Mouse (Mus musculus) right cerebral cortex, postnatal 36 days (tissue): ENCODE data around the gene Prrt2.

ENCODE experiments used
- DNase-seq, 2 experiments: peaks; one replicate each; pipeline ENCODE4 v3.0.0; 2022; ENCODE audit warnings: low spot score in 2 of 2, mixed read lengths in 1 of 2

The Prrt2 gene

GRCm38 (mm10) chr7:126999568-126999967 lies 21.4 kb downstream of the Prrt2 start:
- no peak for DNase-seq

DNA sequence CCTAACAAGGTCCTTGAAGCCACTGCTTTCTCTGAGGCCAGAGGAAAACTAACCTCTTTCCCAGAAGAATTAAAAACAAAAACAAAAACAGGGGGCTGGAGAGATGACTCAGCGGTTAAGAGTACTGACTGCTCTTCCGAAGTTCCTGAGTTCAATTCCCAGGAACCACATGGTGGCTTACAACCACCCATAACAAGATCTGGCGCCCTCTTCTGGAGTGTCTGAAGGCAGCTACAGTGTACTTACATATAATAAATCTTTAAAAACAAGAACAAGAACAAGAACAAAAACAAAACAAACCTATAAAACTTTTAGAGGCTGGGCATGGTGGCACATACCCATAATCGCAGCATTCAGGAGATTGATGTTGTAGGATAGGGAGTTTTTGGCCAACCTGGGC lies 24.6 kb downstream of the Prrt2 start:
- no peak for DNase-seq

GRCm38 (mm10) chr7:126988816-126989215 lies 32.2 kb downstream of the Prrt2 start:
- DNase-seq, result no peak

DNA sequence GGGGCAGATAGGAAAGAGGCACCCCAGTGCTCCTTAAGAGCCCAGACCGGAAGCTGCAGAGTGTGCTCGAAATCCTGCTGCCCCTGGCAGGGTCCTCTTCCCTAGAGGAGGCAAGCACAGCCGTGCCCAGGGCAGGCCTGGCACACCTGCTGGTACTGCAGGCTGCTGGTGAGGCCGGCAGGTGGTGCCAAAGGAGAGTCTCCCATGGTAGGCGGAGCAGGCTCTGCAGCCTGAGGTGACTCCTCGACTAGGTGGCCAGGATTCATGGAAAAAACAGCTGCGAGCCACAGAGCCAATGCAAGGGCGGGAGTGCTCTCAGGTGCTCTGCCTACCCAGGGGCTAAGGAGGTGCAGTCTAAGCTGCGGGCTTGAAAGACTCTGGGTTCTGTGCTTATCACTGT lies 34.7 kb downstream of the Prrt2 start:
- DNase-seq, result peak in 1 of 2 experiments; percentile 49

- peak; percentile 47 to 70 for DNase-seq
These were observed 36.2 kb downstream of the Prrt2 start for GRCm38 (mm10) chr7:126984667-126985444.

DNA sequence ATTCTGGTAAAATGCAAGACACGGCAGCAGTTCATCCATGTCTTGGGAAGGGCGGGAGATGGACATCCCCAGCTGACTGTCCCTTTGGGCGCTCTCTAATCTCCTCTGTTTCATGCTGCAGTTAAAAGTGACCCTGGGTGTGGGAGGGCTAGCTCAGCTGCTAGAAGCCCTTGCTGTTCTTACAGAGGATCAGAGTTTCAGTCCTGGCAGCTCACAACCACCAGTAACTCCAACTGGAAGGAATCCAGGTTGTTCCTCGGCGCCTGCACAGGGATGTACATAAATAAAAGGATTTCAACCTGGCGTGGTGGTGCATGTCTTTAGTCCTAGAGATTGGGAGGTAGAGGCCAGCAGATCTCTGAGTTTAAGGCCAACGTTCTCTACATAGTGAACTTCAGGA lies 37.9 kb downstream of the Prrt2 start:
- no peak for DNase-seq

DNA sequence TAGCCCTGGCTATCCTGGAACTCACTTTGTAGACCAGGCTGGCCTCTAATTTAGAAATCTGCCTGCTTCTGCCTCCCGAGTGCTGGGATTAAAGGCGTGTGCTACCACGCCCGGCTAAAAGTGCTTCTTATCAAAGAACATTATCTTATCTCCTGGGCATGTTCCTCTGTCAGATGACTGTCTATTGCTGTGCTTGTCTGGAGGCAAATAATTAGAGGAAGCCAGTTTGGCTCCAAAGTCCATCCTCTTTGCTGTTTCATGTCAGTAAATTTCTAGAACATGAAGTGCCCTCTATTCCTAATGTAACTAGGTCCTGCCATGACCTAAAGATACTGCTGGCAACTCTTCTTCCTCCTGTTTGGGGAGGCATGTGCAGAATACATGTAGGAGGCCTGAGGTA lies 39.0 kb downstream of the Prrt2 start:
- DNase-seq, result no peak

DNA sequence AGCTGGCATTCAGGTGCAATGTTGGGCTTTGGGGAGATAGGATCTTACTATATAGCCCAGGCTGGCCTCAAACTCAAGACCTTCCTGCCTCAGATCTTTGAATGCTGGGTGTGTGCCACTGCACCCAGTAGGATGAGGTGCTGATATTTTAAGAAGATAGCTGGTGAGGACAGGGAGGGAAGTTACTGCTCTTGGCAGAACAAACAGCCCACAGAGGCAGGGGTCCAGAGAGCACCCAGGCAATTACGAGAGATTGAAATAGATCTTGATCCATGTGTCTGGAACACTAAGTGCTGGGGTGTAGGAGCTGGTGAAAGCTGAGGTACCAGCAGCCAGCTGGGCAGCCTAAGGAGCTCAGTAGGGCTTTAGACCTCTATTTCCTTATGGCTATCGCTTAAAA lies 39.4 kb downstream of the Prrt2 start:
- no peak for DNase-seq

DNA sequence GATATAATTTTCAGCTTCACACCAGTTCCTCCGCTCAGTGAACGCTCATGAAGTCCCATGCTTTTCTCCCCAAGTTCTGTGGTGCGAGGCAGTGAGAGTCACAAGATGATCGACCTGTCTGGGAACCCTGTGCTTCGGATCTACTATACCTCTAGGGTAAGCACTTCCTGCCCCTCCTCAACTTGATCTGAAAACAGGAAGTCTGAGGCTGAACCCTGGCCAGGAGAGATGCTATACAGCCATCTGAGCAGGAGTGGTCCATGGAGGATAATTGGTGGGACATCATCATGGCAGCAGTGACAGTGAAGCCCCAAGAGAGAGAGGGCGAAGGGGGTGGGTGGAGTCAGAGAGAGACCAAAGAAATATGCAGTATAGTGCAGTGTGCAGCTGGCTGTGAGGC lies 42.2 kb downstream of the Prrt2 start:
- no peak for DNase-seq

DNA sequence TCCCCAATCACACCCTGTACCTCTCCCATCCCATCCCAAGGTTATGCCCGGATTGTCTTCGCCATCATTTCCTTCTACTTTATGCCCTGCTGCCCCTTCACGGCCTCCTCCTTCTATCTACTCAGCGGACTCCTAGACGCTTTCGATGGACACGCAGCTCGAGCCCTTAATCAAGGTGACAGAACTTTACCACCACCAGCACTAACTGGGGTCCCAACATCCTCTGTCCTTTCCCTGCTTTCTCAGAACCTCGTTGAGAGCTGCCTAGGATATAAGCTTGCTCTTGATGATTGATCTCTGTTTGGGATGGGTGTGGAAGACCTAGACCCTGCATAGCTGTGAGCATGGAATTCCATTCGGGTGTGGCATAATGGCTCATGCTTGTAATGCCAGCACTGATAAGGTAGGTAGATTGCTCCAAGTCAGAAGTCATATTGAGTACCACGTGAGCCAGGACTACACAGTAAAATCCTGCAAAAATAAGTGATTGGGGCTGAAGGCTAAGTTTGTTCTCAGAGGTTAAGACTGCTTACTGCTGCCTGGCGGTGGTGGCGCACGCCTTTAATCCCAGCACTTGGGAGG lies 44.0 kb downstream of the Prrt2 start:
- no peak for DNase-seq

GRCm38 (mm10) chr7:126975950-126976866 lies 44.8 kb downstream of the Prrt2 start, which contains the start of gene Cdiptos:
Gene Cdiptos (minus strand): TSS chr7:126976098.
- DNase-seq, result peak; percentile 90 to 93

DNA sequence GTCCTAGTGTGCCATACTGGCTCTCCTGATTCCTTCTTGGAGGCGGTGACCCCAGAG lies 45.3 kb downstream of the Prrt2 start, which contains the start of gene Cdipt:
TSS of gene Cdipt (plus strand) at position 22 of the 57 bp plus-strand sequence.
- DNase-seq, result no peak

- no peak for DNase-seq
These were observed 45.5 kb downstream of the Prrt2 start for GRCm38 (mm10) chr7:126975493-126975892.
